Mouse (Mus musculus) embryonic facial prominence, embryonic 14.5 days (tissue): Measurements from ENCODE around the gene Slc35e2. TPM values are rescaled to one million over a fixed set of nuclear protein-coding genes. Genes with fewer than 3 reads are reported as not detected.
"Not testable (repeated sequence)": the region's sequence is repeated elsewhere in the genome, so short reads cannot be mapped to it uniquely, and the experiment has no call there.

ENCODE experiments used
- ATAC-seq: fragments of 200-750 bp; cut with Nextera tagmentation; 2 replicates; pipeline ENCODE4 v1.8.0; 2017; ENCODE audit warnings: low read depth, moderate number of reproducible peaks, moderate TSS enrichment
- DNase-seq: peaks from one replicate; pipeline ENCODE4 v3.0.0-alpha.2; 2015; ENCODE audit warnings: low spot score
- H3K27ac ChIP-seq: fragments of 300-500 bp; sonication (generic); replicated peaks from 2 replicates; pipeline ENCODE4 v1.5.1; 2014; ENCODE audit warnings: low read depth, mild to moderate bottlenecking, low read length, moderate library complexity
- H3K27me3 ChIP-seq: fragments of 300-500 bp; sonication (generic); replicated peaks from 2 replicates; pipeline ENCODE4 v1.6.1; 2014; ENCODE audit warnings: low read length; ENCODE audit not compliant: control insufficient read depth, insufficient read depth
- H3K36me3 ChIP-seq: fragments of 300-500 bp; sonication (generic); 2 replicates; pipeline ENCODE4 v1.6.1; 2014; ENCODE audit warnings: low read length, mixed read lengths; ENCODE audit not compliant: control insufficient read depth, insufficient read depth
- H3K4me1 ChIP-seq: fragments of 300-500 bp; sonication (generic); 2 replicates; pipeline ENCODE4 v1.6.1; 2014; ENCODE audit warnings: antibody characterized with exemption, low read length; ENCODE audit not compliant: control insufficient read depth, insufficient read depth
- H3K4me2 ChIP-seq: fragments of 300-500 bp; sonication (generic); 2 replicates; pipeline ENCODE4 v1.6.1; 2014; ENCODE audit warnings: low read depth, mild to moderate bottlenecking, low read length, moderate library complexity, mixed read lengths
- H3K4me3 ChIP-seq: fragments of 300-500 bp; sonication (generic); 2 replicates; pipeline ENCODE4 v1.5.1; 2014; ENCODE audit warnings: low read depth, mild to moderate bottlenecking, low read length
- H3K9ac ChIP-seq: fragments of 300-500 bp; sonication (generic); 2 replicates; pipeline ENCODE4 v1.6.1; 2014; ENCODE audit warnings: low read depth, mild to moderate bottlenecking, low read length, moderate library complexity, mixed read lengths
- H3K9me3 ChIP-seq: fragments of 300-500 bp; sonication (generic); 2 replicates; pipeline ENCODE4 v1.6.1; 2016; ENCODE audit warnings: low read length; ENCODE audit not compliant: control insufficient read depth
- WGBS: fragments of 180-500 bp; shearing (Covaris S2); extraction: QIAGEN DNeasy Blood & Tissue Kit; methylation state at CpG from one replicate; pipeline ENCODE4 v1.1.7; 2014; 5-methylcytosine and 5-hydroxymethylcytosine counted together
- polyA plus RNA-seq: library from polyadenylated mRNA; unstranded; fragments of >200 nt; fragmentation: Nextera tagmentation; extraction: Ambion mirVana; gene quantifications from 2 replicates; pipeline ENCODE4 v1.2.1, GENCODE M21; 2014

The Slc35e2 gene
- polyA plus RNA-seq, 1 experiment from 2014 or later = 9.2 TPM

DNA sequence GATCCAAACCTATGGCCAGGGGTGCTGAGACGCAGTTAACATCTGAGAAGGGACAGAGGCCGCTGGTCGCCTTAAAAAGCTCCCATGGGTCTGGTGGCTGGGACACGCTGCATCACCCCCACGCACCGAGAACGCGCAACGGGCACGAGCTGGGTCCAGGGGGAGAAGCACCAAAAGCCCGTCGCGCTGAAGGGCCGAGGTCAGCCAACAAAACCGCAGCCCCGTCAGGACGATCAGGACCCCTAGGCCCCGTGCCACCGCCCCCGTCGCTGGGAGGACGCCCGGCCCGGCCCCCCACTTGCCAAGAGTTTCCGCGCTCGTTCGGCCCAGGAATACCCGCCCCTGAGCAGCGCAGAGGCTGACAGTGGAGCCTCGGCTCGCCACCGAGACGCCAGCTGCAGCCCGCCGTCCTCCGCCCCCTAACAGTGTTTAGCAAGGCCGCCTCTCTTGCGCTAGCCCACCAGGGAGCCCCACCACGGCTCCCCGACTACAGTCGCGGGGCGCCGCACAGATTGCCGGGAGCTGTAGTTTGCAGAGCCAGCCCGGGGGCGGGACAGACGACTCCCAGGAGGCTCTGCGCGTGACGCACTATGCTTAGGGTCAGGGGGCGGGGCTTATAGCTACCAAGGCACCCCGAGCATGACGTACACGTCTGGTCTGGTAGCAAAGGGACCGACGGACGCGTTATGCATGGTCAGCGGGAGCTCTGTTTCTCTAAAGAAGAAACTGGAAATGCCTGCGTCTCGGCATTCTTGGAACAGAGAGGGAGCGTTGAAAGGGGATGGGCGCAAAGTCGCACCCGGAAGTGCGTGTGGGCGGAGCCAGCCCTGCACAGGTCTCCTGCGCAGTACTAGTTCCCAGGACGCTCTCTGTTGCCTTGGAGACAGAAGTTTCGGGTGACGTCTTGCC is 67.7 kb downstream of the Slc35e2 start, which contains the start of gene Mib2:
TSS of gene Mib2 (minus strand) at position 510 of the 909 bp plus-strand sequence.
- peak within 1 kb of the TSS; percentile 86 for H3K4me3 ChIP-seq
- H3K36me3 ChIP-seq = no peaks in the 10 kb centered on the region; the same call in 1 of the 2 replicates
- ATAC-seq (peak; percentile 99), DNase-seq (peak; percentile 98)
- H3K27me3 ChIP-seq = no peaks in the 10 kb centered on the region
- H3K9me3 ChIP-seq = no peaks in the 10 kb centered on the region
- WGBS = under 1% methylated on average over 41 of the region's 73 CpGs
- H3K9ac ChIP-seq = peak within 1 kb of the TSS; percentile 86
- H3K4me2 ChIP-seq = peak within 1 kb of the TSS; percentile 87
- peak within 1 kb of the TSS; percentile 78 for H3K27ac ChIP-seq
- 0 out of 2 replicates have a peak, but pooled peaks cover 5% of the 10 kb centered on the region for H3K4me1 ChIP-seq

DNA sequence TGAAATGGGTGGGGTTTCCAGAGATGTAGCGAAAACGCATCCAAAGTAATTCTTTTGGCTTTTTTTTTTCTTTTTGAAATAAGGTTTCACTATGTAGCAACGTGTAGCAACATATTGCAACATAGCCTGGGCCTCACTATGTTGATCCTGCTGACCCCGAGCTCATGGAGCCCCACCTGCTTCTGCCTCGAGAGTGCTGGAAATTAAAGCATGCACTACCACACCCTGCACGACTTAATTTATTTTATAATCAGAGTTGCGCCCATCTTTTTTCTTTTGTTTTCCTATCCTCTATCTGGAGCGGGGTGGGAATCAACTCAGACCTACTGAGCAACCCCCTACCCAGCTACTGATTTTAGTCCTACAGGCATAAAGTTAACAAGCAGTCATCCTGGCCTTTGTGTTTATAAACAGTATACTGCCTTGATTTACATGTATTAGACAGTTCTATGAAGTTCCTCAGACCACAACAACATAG is 68.4 kb downstream of the Slc35e2 start:
- no peaks in the 10 kb centered on the region; the same call in 1 of the 2 replicates for H3K36me3 ChIP-seq
- under 1% methylated on average over 8 of the region's 8 CpGs for WGBS
- peak overlapping the region; percentile 86 for H3K9ac ChIP-seq
- no peaks in the 10 kb centered on the region for H3K9me3 ChIP-seq
- no peak overlapping the region; the same call in 1 of the 2 replicates for H3K27ac ChIP-seq
- H3K4me1 ChIP-seq = 0 out of 2 replicates have a peak, but pooled peaks cover 5% of the 10 kb centered on the region
- ATAC-seq (no peak), DNase-seq (no peak)
- H3K4me2 ChIP-seq = peak overlapping the region; percentile 87
- H3K4me3 ChIP-seq = peak overlapping the region; percentile 86
- no peaks in the 10 kb centered on the region for H3K27me3 ChIP-seq

DNA sequence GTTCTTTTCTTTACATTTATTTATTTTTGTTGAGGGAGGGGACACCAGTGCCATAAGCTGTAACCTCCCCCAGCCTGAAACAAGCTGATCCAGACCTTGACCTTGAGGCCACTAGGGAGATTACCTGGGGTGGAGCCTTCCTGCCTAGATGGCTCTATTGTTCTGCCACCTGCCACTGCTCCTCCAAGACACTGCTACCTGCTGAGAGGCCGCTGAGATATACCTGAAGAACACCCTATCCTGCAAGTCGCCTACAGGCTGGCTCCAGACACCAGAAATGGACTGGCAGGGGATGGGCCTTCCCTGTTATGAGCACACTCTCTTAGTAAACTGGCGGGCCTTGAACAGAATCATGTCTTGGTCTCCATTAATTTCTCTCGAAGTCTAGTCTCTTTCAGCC is 69.0 kb downstream of the Slc35e2 start:
- not testable (repeated sequence) for H3K9me3 ChIP-seq, H3K9ac ChIP-seq, H3K4me3 ChIP-seq, DNase-seq, H3K36me3 ChIP-seq, H3K27ac ChIP-seq, ATAC-seq, H3K4me1 ChIP-seq, H3K27me3 ChIP-seq, H3K4me2 ChIP-seq
- WGBS = 64% methylated on average over 4 of the region's 4 CpGs

DNA sequence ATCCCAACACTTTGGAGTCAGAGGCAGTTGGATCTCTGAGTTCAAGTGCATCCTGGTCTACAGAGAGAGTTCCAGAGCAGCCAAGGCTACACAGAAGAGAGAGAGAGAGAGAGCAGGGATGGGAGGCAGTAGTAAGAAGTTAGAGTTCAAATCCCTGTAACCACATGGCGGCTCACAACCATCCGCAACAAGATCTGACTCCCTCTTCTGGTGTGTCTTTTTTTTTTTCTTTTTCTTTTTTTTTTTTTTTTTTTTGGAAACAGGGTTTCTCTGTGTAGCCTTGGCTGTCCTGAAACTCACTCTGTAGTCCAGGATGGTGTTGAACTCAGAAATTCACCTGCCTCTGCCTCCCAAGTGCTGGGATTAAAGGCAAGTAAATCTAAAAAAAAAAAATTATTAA is 70.9 kb downstream of the Slc35e2 start:
- 61% methylated on average over 2 of the region's 2 CpGs for WGBS
- DNase-seq (no peak), ATAC-seq (no peak)
- Histone ChIP-seq H3K9me3 (no peaks in the 10 kb centered on the region), H3K4me3 (no peak overlapping the region), H3K27ac (no peak overlapping the region), H3K36me3 (no peaks in the 10 kb centered on the region), H3K9ac (no peak overlapping the region), H3K4me2 (no peak overlapping the region), H3K27me3 (no peaks in the 10 kb centered on the region), H3K4me1 (0 out of 2 replicates have a peak, but pooled peaks cover 5% of the 10 kb centered on the region)

Other genes with a start within 250 kb of the Slc35e2 start
- 9.8 and 10.2 TPM in 2 replicates for gene Prkcz, start 240.1 kb upstream of the Slc35e2 start, polyA plus RNA-seq
- gene Gabrd, start 203.3 kb upstream of the Slc35e2 start, polyA plus RNA-seq = not detected in 2 replicates
- gene Cfap74, start 192.2 kb upstream of the Slc35e2 start, polyA plus RNA-seq = 4.4 and 4.5 TPM in 2 replicates
- gene Tmem52, start 132.3 kb upstream of the Slc35e2 start, polyA plus RNA-seq = 0.54 and 1.3 TPM in 2 replicates
- gene Gnb1, start 110.1 kb upstream of the Slc35e2 start, polyA plus RNA-seq = 448 and 484 TPM in 2 replicates
- gene Nadk, start 39.0 kb upstream of the Slc35e2 start, polyA plus RNA-seq = 89.2 and 94.5 TPM in 2 replicates
- gene Cdk11b, start 23.4 kb downstream of the Slc35e2 start, polyA plus RNA-seq = 47.1 and 50.8 TPM in 2 replicates
- gene Gm10563, start 44.0 kb downstream of the Slc35e2 start, polyA plus RNA-seq = not detected in 2 replicates
- 29.4 and 31.2 TPM in 2 replicates for gene Mmp23, start 52.0 kb downstream of the Slc35e2 start, polyA plus RNA-seq
- gene Mib2, start 67.8 kb downstream of the Slc35e2 start, polyA plus RNA-seq = 24.8 and 27.3 TPM in 2 replicates
- gene Fndc10, start 92.9 kb downstream of the Slc35e2 start, polyA plus RNA-seq = 6.3 and 6.9 TPM in 2 replicates
- 133 and 146 TPM in 2 replicates for gene Ssu72, start 103.4 kb downstream of the Slc35e2 start, polyA plus RNA-seq
- gene Tmem240, start 133.4 kb downstream of the Slc35e2 start, polyA plus RNA-seq = 0.87 and 0.92 TPM in 2 replicates
- 77.0 and 77.9 TPM in 2 replicates for gene Atad3a, start 159.7 kb downstream of the Slc35e2 start, polyA plus RNA-seq
- 12.7 and 14.9 TPM in 2 replicates for gene Vwa1, start 173.3 kb downstream of the Slc35e2 start, polyA plus RNA-seq
- 0.92 and 1.2 TPM in 2 replicates for gene Tmem88b, start 184.5 kb downstream of the Slc35e2 start, polyA plus RNA-seq
- not detected in 2 replicates for gene Ankrd65, start 189.0 kb downstream of the Slc35e2 start, polyA plus RNA-seq
- 199 and 219 TPM in 2 replicates for gene Mrpl20, start 201.5 kb downstream of the Slc35e2 start, polyA plus RNA-seq
- gene Ccnl2, start 211.1 kb downstream of the Slc35e2 start, polyA plus RNA-seq = 163 and 175 TPM in 2 replicates
- gene Aurkaip1, start 229.9 kb downstream of the Slc35e2 start, polyA plus RNA-seq = 126 and 129 TPM in 2 replicates
- 138 and 142 TPM in 2 replicates for gene Mxra8, start 238.3 kb downstream of the Slc35e2 start, polyA plus RNA-seq
- 9.7 and 12.0 TPM in 2 replicates for gene Dvl1, start 246.0 kb downstream of the Slc35e2 start, polyA plus RNA-seq